Mouse (Mus musculus) cortical plate, adult 2 months (tissue): Measurements from ENCODE around the gene Usp54.
"Not testable (repeated sequence)": the region's sequence is repeated elsewhere in the genome, so short reads cannot be mapped to it uniquely, and the experiment has no call there.

Experiments used
- CTCF ChIP-seq: fragments of 200-500 bp; IDR thresholded peaks from 2 replicates; pipeline ENCODE4 v1.5.1; 2011; ENCODE audit warnings: mild to moderate bottlenecking, control low read depth, low read length; ENCODE audit not compliant: insufficient read depth; ENCODE audit errors: extremely low read depth
- POLR2A ChIP-seq: fragments of 200-500 bp; IDR thresholded peaks from 2 replicates; pipeline ENCODE4 v1.6.1; 2011; ENCODE audit warnings: mild to moderate bottlenecking, low read length, control low read depth; ENCODE audit not compliant: insufficient read depth; ENCODE audit errors: extremely low read depth

- TF ChIP-seq POLR2A, CTCF: not testable (repeated sequence)
Observed at GRCm38 (mm10) chr14:20573196-20573595, 67.7 kb downstream of the Usp54 start.
